Mouse (Mus musculus) kidney, postnatal 10 days (tissue): Measurements from ENCODE around the gene Cobll1.

Source experiments
- DNase-seq: peaks from one replicate; pipeline ENCODE4 v3.0.0; 2021; ENCODE audit warnings: mixed read lengths

The Cobll1 gene

DNA sequence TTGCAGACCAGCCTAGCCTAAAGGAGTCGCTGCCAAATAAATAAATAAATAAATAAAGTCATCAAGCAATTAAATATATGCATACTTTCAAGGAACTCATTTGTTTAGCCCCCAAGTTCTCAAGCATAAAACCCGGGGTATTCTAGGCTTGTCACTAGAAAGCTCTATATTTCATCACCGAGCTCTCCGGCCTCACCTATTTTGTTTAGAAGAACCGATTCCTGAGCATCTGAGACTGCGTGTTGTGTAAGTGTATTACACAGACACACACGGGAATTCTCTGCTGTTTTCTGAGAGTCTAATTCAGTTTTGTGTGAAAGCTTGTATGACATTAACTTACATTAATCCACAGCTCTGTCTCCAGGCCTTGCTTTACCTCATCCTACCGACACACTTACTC lies 2.6 kb downstream of the Cobll1 start:
- no peak for DNase-seq

DNA sequence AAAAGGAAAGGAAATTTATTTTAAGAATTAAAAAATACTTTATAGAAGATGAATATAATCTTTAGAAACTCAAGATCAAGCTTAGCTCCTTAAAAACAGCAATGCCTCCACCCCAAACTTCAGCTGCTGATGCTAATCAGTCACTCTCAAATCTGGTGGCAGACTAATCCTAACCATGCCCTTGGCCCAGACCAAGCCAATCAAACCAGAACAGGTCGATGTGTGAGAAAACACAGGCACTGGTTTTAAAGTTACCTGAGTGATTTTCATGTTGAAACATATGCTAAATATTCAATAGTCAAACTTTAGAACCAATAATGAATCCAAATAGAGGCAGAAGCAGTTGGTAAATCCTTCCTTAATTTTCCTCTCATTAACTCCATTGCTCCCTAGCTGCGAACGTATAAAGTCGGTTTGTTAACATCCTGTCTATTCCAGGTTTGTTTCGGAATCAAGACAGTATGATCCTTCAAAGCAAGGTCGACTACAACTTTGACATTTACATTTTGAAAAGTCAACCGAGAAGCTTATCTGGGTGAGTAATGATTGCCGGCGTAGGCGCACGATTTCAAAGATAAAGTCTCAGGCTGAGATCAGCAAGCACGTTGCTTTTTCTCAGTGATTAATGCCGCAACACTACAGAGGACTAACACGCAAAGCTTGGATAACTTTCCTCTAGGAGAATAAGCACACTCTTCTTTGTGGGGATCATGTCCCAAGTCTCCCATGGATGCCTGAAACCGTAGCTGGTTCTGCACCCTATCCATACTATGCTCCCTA lies 6.3 kb downstream of the Cobll1 start:
- DNase-seq = peak; percentile 44

DNA sequence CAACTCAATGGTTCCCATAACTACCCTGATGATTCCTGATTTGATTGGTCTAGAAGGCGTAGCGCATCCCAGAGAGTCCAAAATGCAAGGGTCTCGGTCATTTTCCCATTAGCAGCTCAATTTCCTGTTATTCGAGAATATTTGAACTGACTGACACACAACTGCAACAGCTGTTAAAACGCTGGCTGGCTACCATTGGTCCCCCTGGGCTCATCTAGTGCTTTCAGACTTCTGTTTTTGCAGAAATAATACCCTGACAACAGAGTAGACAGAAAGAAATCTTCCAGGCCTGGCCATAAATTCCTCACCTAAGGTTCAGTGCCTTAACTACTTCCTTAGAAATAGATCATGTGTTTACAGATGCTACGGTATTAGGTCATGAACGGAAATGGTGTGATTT lies 10.8 kb downstream of the Cobll1 start:
- no peak for DNase-seq

DNA sequence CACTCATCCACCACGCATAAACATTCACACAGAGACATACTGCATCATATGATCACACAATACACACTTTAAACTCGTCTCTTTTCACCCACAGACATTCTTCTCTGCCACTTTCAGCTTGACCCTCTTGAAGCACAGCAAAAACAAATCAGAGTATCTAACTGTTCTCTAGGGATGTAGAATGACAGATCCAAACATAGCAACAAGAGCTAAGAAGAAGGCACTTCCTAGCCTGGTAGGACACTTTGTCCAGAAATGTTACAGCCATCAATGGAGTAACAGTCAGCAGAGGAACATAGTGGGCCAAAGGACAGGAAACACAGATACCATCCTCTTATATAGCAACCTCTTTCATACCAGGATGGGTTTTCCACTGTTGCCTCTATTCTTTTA lies 11.3 kb downstream of the Cobll1 start:
- no peak for DNase-seq

- no peak for DNase-seq
Measured at GRCm38 (mm10) chr2:65227154-65227897, 11.9 kb downstream of the Cobll1 start.

GRCm38 (mm10) chr2:65226494-65226893 lies 12.7 kb downstream of the Cobll1 start:
- DNase-seq = no peak

DNA sequence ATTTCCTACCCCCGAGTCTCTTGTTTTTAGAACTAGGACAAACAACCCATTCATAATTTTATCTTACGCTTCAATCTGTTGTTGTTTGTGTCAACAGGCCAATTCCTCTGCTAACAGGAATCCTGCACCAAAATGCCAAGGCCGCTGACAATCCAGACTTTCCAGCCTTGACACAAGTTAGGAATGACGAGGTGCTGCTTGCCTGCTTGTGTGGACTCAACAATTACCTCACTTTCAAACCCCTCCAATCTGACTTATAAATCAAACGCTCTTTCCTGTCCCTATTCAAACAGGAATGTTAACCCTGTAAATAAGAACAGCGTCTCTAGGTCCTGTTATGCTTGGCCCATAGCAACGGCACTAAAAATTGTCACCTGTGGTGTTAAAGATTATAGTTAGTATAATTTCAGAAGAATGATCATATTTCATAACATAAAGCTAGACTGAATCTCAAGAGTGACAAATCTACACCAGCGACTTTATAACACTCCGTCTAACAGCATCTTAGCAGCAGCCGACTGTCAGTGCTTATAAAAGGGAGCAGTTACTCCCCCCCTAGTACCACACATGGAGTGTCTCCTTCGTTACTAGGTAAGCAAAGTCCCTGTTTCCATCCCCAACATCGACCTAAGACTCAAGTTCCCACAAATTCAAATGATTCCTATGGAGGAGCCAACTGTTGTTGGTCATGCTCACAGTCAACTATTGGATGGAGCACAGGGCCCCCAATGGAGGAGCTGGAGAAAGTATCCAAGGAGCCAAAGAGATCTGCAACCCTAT lies 15.1 kb downstream of the Cobll1 start:
- DNase-seq = no peak

GRCm38 (mm10) chr2:65223012-65223411 lies 16.2 kb downstream of the Cobll1 start:
- no peak for DNase-seq

DNA sequence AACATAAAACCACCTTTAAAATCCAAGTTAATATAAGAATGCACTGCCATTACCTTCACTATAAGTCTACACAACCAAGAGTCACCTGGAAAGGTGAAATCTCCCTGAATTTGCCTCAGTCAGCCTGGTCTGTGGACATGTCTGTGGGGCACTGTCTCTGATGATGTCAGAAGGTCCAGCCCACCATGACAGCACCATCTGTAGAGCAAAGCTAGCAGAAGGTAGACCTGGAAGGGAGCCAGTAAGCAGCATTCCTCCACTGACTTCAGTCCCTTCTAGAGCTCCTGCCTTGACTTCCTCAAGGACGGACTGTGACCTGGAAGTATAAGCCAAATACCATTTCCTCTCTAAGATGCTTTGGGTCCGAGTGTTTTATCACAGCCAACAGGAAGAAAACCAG lies 17.6 kb downstream of the Cobll1 start:
- DNase-seq = no peak

DNA sequence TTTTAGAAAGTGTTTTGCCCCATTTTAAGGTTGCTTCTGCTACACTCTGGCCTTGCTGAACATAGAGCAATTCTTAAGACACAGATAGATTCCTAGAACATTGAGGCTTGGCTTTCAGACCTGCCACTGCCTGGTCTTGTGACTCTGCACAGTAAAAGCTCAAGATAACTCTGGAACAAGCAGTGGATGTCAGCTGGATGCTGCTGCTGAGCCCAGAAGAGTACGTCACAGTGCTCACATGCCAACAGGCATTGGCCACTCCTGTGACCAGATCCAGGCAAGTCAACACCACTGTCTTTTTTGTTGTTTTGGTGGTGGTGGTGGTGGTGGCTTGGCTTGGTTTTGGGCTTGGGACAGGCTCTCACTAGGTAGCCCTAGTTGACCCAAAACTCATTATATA lies 18.6 kb downstream of the Cobll1 start:
- no peak for DNase-seq

- no peak for DNase-seq
Measured at GRCm38 (mm10) chr2:65219375-65220135, 19.6 kb downstream of the Cobll1 start.

GRCm38 (mm10) chr2:65218318-65218717 lies 20.9 kb downstream of the Cobll1 start:
- DNase-seq = peak; percentile 71

DNA sequence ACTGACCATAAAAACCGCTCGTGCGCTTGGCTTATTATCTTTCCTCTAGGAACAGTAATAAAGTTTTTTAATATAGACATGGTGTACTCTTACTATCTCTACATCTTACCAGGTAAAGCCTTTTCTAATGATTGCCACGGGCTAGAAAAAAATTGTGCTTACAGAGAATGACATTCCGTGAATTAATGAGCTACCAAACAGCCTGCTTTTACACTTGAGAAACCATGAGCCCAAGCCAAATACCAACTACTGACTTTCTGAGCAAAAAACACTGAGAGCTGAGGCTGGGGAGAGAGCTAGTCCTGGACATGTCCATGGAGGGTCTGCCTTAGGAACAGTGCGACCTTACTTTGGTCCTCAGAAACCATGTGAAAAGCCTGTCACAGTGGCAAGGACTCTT lies 21.5 kb downstream of the Cobll1 start:
- no peak for DNase-seq

DNA sequence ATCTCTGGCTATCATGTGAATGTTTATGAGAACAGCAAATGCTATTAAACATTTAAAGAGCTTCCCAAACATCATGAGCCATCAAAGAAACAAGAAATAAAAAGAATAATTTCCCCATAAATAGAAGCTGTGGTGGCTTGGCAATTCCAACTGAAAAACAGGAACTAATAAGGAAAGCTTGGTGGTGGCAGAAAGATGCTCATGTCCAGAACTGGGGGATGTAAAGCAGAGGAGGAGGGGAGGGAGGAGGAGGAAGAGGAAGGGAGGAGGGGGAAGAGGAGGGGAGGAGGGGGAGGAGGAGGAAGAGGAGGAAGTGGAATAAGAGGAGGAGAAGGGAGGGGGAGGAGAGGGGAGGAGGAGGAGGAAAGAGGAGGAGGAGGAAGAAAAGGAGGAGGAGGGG lies 23.0 kb downstream of the Cobll1 start:
- DNase-seq = no peak

- no peak for DNase-seq
Measured at GRCm38 (mm10) chr2:65214556-65214955, 24.6 kb downstream of the Cobll1 start.

DNA sequence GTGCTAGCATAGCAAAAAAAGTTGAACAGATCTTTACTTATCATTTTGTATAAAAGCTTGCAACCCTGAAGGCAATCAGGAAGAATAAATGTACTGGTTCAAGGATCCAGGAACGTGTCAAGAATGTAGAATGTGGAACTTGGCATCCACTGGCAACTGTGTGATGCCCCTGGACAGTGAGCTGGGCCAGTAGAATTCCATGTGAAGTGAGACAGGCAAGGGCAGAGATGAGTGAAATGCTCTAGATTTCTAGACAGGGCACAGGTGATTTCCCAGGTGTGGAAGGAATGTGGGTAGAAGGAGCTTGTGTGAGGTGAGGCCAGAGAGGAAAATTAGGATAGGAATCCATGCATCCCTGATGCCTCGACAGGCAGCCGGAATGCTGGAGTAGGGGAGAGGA lies 25.5 kb downstream of the Cobll1 start:
- no peak for DNase-seq

- no peak for DNase-seq
Measured at GRCm38 (mm10) chr2:65211620-65212019, 27.6 kb downstream of the Cobll1 start.

GRCm38 (mm10) chr2:65207750-65208149 lies 31.5 kb downstream of the Cobll1 start:
- no peak for DNase-seq

GRCm38 (mm10) chr2:65203699-65204098 lies 35.5 kb downstream of the Cobll1 start:
- DNase-seq = peak; percentile 54

- DNase-seq = no peak
Measured at GRCm38 (mm10) chr2:65199706-65200105, 39.5 kb downstream of the Cobll1 start.

- DNase-seq = no peak
Measured at GRCm38 (mm10) chr2:65198605-65199004, 40.6 kb downstream of the Cobll1 start.

- no peak for DNase-seq
Measured at GRCm38 (mm10) chr2:65196994-65197393, 42.2 kb downstream of the Cobll1 start.
